Comparison of ENCODE assay signal across 23 mouse cellular contexts in the genomic region with DNA sequence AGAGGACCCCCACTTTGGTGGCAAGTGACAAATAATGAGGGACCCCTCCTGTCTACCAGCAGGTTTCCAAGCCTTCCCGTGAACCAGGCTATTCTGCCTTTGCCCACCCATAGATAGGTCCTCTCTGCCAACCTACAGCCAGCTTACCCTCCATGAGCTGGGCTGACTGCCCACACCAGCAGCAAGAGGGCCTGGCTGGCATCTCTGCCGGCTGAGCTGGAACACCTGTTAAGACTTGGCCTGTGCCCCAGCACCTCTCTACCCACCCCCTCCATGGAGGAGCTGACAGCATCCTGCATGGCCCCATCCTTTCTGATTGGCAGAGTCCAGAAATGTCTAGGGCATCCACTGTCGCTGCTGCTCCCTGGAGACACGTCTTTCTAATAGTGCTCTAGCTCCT.
DNase-seq lines count a peak whose midpoint lies in the region; ATAC-seq and TF ChIP-seq lines count a peak whose summit lies in the region.
"Had no signal": no experiment of that assay in that cellular context is flagged by ENCODE, and none has a peak within 500 bp of the region (broad histone marks: within the 10 kb centered on the region; RNA-seq: fewer than 3 reads in every experiment).

No protein-coding gene starts in this region.

- H3K9ac ChIP-seq in forebrain, postnatal 0 days: no peak overlapping the region
- H3K9ac ChIP-seq in forebrain, embryonic 16.5 days (replicated peaks; ENCODE audit: low read depth, low read length): no peak overlapping the region
- no peak overlapping the region for H3K9ac ChIP-seq in neural tube, embryonic 13.5 days
- H3K9ac ChIP-seq: embryonic facial prominence, embryonic 12.5 days; liver, postnatal 0 days; midbrain, embryonic 13.5 days had no signal

- no peaks in the 10 kb centered on the region for H3K27me3 ChIP-seq in forebrain, postnatal 0 days (ENCODE audit: insufficient read depth, low read length)
- H3K27me3 ChIP-seq in forebrain, embryonic 16.5 days (replicated peaks; ENCODE audit: control insufficient read depth, insufficient read depth, low read length): no peaks in the 10 kb centered on the region
- H3K27me3 ChIP-seq in neural tube, embryonic 13.5 days: 0 out of 2 replicates have a peak, but pooled peaks cover 3% of the 10 kb centered on the region
- H3K27me3 ChIP-seq: midbrain, embryonic 13.5 days had no signal

- no peak overlapping the region for H3K4me3 ChIP-seq in forebrain, postnatal 0 days (ENCODE audit: low read depth, low read length)
- no peak overlapping the region for H3K4me3 ChIP-seq in forebrain, embryonic 16.5 days (replicated peaks; ENCODE audit: low read length)
- H3K4me3 ChIP-seq in neural tube, embryonic 13.5 days: no peak overlapping the region
- H3K4me3 ChIP-seq: embryonic facial prominence, embryonic 12.5 days; erythroblast, embryonic 14.5 days; layer of hippocampus, adult 2 months; limb, embryonic 10.5 days; midbrain, embryonic 13.5 days; myocyte had no signal

- no peak overlapping the region for H3K27ac ChIP-seq in forebrain, postnatal 0 days (ENCODE audit: low read depth, low read length)
- no peak overlapping the region for H3K27ac ChIP-seq in forebrain, embryonic 16.5 days (ENCODE audit: low read length)
- peak overlapping the region; percentile 55; the same call in 1 of the 2 replicates for H3K27ac ChIP-seq in neural tube, embryonic 13.5 days (replicated peaks)
- H3K27ac ChIP-seq: embryonic facial prominence, embryonic 12.5 days; kidney, postnatal 0 days; layer of hippocampus, adult 2 months; limb, embryonic 10.5 days; midbrain, embryonic 13.5 days; stomach, postnatal 0 days had no signal

- no peak for DNase-seq in forebrain, postnatal 0 days
- no peak for DNase-seq in neural tube, embryonic 10.5 days (ENCODE audit: extremely low spot score, low spot score)
- peak; percentile 74 to 81 for DNase-seq in cerebellum, postnatal 25 days
- no peak for DNase-seq in kidney, postnatal 25 days
- no peak for DNase-seq in layer of hippocampus, postnatal 10 days (ENCODE audit: low spot score in 2 of 2)
- DNase-seq: adrenal gland, postnatal 14 days; kidney, adult 18-20 months; liver, postnatal 0 days; lung, postnatal 10 days; thymus, postnatal 14 days had no signal

- WGBS in forebrain, postnatal 0 days: 65% methylated on average over 4 of the region's 4 CpGs
- 58% methylated on average over 4 of the region's 4 CpGs for WGBS in forebrain, embryonic 16.5 days
- WGBS in neural tube, embryonic 13.5 days: 73% methylated on average over 4 of the region's 4 CpGs

- peaks cover 6% of the 10 kb centered on the region; the same call in 1 of the 2 replicates for H3K4me1 ChIP-seq in forebrain, postnatal 0 days (ENCODE audit: insufficient read depth)
- peaks cover 9% of the 10 kb centered on the region for H3K4me1 ChIP-seq in forebrain, embryonic 16.5 days (replicated peaks; ENCODE audit: control insufficient read depth, insufficient read depth, low read length)
- peaks cover 29% of the 10 kb centered on the region for H3K4me1 ChIP-seq in neural tube, embryonic 13.5 days (replicated peaks)

- no peaks in the 10 kb centered on the region for H3K9me3 ChIP-seq in forebrain, postnatal 0 days (ENCODE audit: low read length)
- H3K9me3 ChIP-seq in forebrain, embryonic 16.5 days (ENCODE audit: control insufficient read depth, low read length): no peaks in the 10 kb centered on the region
- H3K9me3 ChIP-seq in neural tube, embryonic 13.5 days: no peaks in the 10 kb centered on the region
- H3K9me3 ChIP-seq: embryonic facial prominence, embryonic 12.5 days; G1E; limb, embryonic 10.5 days; midbrain, embryonic 13.5 days had no signal

- H3K36me3 ChIP-seq in forebrain, postnatal 0 days (ENCODE audit: insufficient read depth): no peaks in the 10 kb centered on the region
- H3K36me3 ChIP-seq in forebrain, embryonic 16.5 days (ENCODE audit: control insufficient read depth, insufficient read depth): no peaks in the 10 kb centered on the region
- H3K36me3 ChIP-seq in neural tube, embryonic 13.5 days: no peaks in the 10 kb centered on the region
- H3K36me3 ChIP-seq: embryonic facial prominence, embryonic 12.5 days; G1E; limb, embryonic 10.5 days; midbrain, embryonic 13.5 days had no signal

- TF ChIP-seq CTCF in forebrain, postnatal 0 days (IDR thresholded peaks at IDR 0.05; ENCODE audit: low read depth): no peak

- peak; percentile 26; the same call in 1 of the 2 replicates for ATAC-seq in forebrain, postnatal 0 days
- no peak for ATAC-seq in forebrain, embryonic 16.5 days
- ATAC-seq in neural tube, embryonic 13.5 days (ENCODE audit: low read depth): no peak
- ATAC-seq: activated CD4-positive, CD25-positive, alpha-beta regulatory T cell, adult 4 months; forebrain, embryonic 14.5 days; liver, postnatal 0 days; midbrain, embryonic 13.5 days had no signal

- no peak overlapping the region for H3K4me2 ChIP-seq in forebrain, postnatal 0 days (ENCODE audit: low read depth)
- no peak overlapping the region for H3K4me2 ChIP-seq in forebrain, embryonic 16.5 days (ENCODE audit: low read length)
- no peak overlapping the region for H3K4me2 ChIP-seq in neural tube, embryonic 13.5 days
- H3K4me2 ChIP-seq: embryonic facial prominence, embryonic 12.5 days; midbrain, embryonic 13.5 days had no signal

Comparison
In these comparisons a context has a peak if more than half of its experiments do, and no peak if none do; other contexts are left out.
1. DNase-seq: peak in cerebellum, postnatal 25 days (2 of 2); none in forebrain, postnatal 0 days (single experiment), neural tube, embryonic 10.5 days (single experiment), kidney, postnatal 25 days (0 of 2) and layer of hippocampus, postnatal 10 days (0 of 2).